Mouse (Mus musculus): ENCODE results near the gene Gm6482. TPM values are rescaled to one million over a fixed set of nuclear protein-coding genes. Genes with fewer than 3 reads are reported as not detected.
"Not testable (repeated sequence)": the region's sequence is repeated elsewhere in the genome, so short reads cannot be mapped to it uniquely, and the experiment has no call there.

The Gm6482 gene
- not detected in 2 replicates for total RNA-seq (2012; rRNA removed)
- not detected for polyA plus RNA-seq (2012; ENCODE audit: insufficient read depth in 1 of 2, insufficient read length in 2 of 2, low read depth in 1 of 2, low replicate concordance in 2 of 2, missing spikeins in 1 of 2)

DNA sequence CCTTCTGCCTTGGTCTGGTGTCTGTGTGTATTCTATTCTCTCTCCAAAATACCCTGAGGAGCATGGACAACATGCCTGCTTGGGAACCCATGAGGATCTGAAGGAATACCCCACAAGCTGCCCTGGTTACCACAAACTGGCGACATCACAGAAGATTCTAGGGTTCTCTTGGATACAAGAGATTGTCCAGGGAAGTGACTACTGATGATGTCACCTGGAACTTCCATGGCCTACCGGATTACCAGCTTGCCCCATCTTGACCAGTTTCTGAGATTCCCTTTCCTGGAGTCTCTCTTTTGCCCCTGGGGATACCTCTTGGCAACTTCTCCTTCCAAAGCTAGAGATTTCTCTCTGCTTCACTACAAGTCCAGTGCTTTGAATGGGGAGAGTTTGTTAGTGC, at the start of gene Gm6482:
Gene Gm6482 (minus strand): TSS at position 101 of the 400 bp plus-strand sequence.
- H3K4me3 ChIP-seq (ENCODE audit: control insufficient read depth in 1 of 2, insufficient read depth in 1 of 2, low read depth in 2 of 2, low read length in 2 of 2); H3K9ac ChIP-seq (ENCODE audit: control insufficient read depth, low read depth, low read length, poor library complexity, severe bottlenecking); DNase-seq (ENCODE audit: low read depth, low spot score); H3K36me3 ChIP-seq (ENCODE audit: control insufficient read depth in 1 of 2, insufficient read depth in 2 of 2, low read length in 2 of 2); H3K79me2 ChIP-seq (ENCODE audit: control insufficient read depth, insufficient read depth, low read length, poor library complexity); H3K27me3 ChIP-seq (ENCODE audit: control insufficient read depth in 1 of 2, insufficient read depth in 2 of 2, low read length in 2 of 2); H3K27ac ChIP-seq (ENCODE audit: control insufficient read depth, low read depth, low read length); H3K4me1 ChIP-seq (ENCODE audit: control insufficient read depth in 1 of 2, insufficient read depth in 2 of 2, low read length in 2 of 2); H3K9me3 ChIP-seq (replicated peaks; ENCODE audit: insufficient read depth, low read length): not testable (repeated sequence)

DNA sequence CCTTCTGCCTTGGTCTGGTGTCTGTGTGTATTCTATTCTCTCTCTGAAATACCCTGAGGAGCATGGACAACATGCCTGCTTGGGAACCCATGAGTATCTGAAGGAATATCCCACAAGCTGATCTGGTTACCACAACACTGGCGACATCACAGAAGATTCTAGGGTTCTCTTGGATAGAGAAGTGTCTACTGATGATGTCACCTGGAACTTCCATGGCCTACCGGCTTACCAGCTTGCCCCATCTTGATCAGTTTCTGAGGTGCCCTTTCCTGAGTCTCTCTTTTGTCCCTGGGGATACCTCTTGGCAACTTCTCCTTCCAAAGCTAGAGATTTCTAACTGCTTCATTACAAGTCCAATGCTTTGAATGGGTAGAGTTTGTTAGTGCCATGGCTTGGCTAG, 45.3 kb upstream of the Gm6482 start, which contains the start of gene Gm7954:
Gene Gm7954 (minus strand): TSS at position 101 of the 400 bp plus-strand sequence.
- DNase-seq (ENCODE audit: low read depth, low spot score); H3K9ac ChIP-seq (ENCODE audit: control insufficient read depth, low read depth, low read length, poor library complexity, severe bottlenecking); H3K27ac ChIP-seq (ENCODE audit: control insufficient read depth, low read depth, low read length); H3K79me2 ChIP-seq (ENCODE audit: control insufficient read depth, insufficient read depth, low read length, poor library complexity); H3K27me3 ChIP-seq (ENCODE audit: control insufficient read depth in 1 of 2, insufficient read depth in 2 of 2, low read length in 2 of 2); H3K9me3 ChIP-seq (replicated peaks; ENCODE audit: insufficient read depth, low read length); H3K4me3 ChIP-seq (ENCODE audit: control insufficient read depth in 1 of 2, insufficient read depth in 1 of 2, low read depth in 2 of 2, low read length in 2 of 2); H3K36me3 ChIP-seq (ENCODE audit: control insufficient read depth in 1 of 2, insufficient read depth in 2 of 2, low read length in 2 of 2); H3K4me1 ChIP-seq (ENCODE audit: control insufficient read depth in 1 of 2, insufficient read depth in 2 of 2, low read length in 2 of 2): not testable (repeated sequence)

DNA sequence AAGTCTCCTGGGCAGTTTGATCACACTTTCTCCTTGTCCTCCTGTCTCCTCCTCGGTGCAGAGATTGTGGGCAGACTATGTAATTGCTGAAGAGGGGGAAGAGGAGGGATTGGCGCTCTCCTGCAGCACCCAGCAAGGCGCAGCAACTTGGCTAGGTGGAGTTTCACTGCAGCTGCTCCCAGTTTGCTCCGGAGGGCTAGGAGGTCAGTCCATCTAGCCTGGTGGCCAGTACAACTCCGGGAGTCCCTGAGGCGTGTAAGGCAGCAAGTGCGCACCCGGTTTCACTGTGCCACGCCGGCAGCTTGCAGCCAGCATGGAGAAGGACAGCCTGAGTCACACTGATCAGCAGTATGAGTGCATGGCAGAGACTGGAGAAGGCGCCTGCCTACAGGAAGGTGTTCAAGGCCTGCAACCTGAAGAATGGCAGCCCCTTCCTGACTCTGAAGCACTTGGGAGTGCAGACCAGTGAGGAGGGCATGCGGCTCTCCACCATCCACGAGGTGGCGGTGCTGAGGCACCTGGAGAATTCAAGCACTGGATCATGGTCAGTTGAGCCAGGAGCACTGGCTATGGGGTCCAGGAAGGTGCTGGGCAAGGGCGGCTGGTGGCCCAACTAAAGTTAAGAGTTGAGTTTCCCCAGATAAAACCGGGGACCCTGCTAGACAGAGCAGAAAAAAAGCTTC, 17.5 kb upstream of the Gm6482 start:
- H3K27me3 ChIP-seq (ENCODE audit: control insufficient read depth in 1 of 2, insufficient read depth in 2 of 2, low read length in 2 of 2); H3K4me1 ChIP-seq (ENCODE audit: control insufficient read depth in 1 of 2, insufficient read depth in 2 of 2, low read length in 2 of 2); H3K79me2 ChIP-seq (ENCODE audit: control insufficient read depth, insufficient read depth, low read length, poor library complexity); H3K27ac ChIP-seq (ENCODE audit: control insufficient read depth, low read depth, low read length); H3K9me3 ChIP-seq (replicated peaks; ENCODE audit: insufficient read depth, low read length); H3K9ac ChIP-seq (ENCODE audit: control insufficient read depth, low read depth, low read length, poor library complexity, severe bottlenecking); H3K4me3 ChIP-seq (ENCODE audit: control insufficient read depth in 1 of 2, insufficient read depth in 1 of 2, low read depth in 2 of 2, low read length in 2 of 2); DNase-seq (ENCODE audit: low read depth, low spot score); H3K36me3 ChIP-seq (ENCODE audit: control insufficient read depth in 1 of 2, insufficient read depth in 2 of 2, low read length in 2 of 2): not testable (repeated sequence)

DNA sequence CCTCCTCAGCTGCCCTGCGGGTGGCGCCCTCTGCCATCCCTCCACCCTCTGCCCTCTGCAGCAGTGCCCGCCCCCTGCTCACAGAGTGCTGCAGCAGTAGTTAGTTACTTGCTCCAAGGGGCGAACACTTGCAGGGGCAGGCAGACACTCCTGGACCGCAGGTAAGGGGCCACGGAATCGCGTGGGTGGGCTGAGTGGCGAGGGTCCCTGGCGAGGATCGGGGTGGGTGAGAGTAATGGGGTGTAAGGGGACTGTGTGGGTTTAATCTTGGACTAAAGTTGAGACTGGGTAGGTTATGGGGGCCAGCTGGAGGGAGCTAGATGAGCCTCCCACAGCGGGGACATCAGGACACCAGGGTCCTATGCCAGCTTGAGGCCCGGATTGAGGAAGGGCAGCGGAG, 16.6 kb upstream of the Gm6482 start:
- DNase-seq (ENCODE audit: low read depth, low spot score); H3K9me3 ChIP-seq (replicated peaks; ENCODE audit: insufficient read depth, low read length); H3K79me2 ChIP-seq (ENCODE audit: control insufficient read depth, insufficient read depth, low read length, poor library complexity); H3K9ac ChIP-seq (ENCODE audit: control insufficient read depth, low read depth, low read length, poor library complexity, severe bottlenecking); H3K36me3 ChIP-seq (ENCODE audit: control insufficient read depth in 1 of 2, insufficient read depth in 2 of 2, low read length in 2 of 2); H3K27me3 ChIP-seq (ENCODE audit: control insufficient read depth in 1 of 2, insufficient read depth in 2 of 2, low read length in 2 of 2); H3K4me3 ChIP-seq (ENCODE audit: control insufficient read depth in 1 of 2, insufficient read depth in 1 of 2, low read depth in 2 of 2, low read length in 2 of 2); H3K4me1 ChIP-seq (ENCODE audit: control insufficient read depth in 1 of 2, insufficient read depth in 2 of 2, low read length in 2 of 2); H3K27ac ChIP-seq (ENCODE audit: control insufficient read depth, low read depth, low read length): not testable (repeated sequence)

DNA sequence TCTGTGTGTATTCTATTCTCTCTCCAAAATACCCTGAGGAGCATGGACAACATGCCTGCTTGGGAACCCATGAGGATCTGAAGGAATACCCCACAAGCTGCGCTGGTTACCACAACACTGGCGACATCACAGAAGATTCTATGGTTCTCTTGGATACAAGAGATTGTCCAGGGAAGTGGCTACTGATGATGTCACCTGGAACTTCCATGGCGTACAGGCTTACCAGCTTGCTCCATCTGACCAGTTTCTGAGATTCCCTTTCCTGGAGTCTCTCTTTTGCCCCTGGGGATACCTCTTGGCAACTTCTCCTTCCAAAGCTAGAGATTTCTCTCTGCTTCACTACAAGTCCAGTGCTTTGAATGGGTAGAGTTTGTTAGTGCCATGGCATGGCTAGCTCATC, 21.8 kb downstream of the Gm6482 start, which contains the start of gene Gm7945:
Gene Gm7945 (minus strand): TSS at position 101 of the 400 bp plus-strand sequence.
- H3K36me3 ChIP-seq (ENCODE audit: control insufficient read depth in 1 of 2, insufficient read depth in 2 of 2, low read length in 2 of 2); H3K27me3 ChIP-seq (ENCODE audit: control insufficient read depth in 1 of 2, insufficient read depth in 2 of 2, low read length in 2 of 2); H3K9me3 ChIP-seq (replicated peaks; ENCODE audit: insufficient read depth, low read length); H3K4me3 ChIP-seq (ENCODE audit: control insufficient read depth in 1 of 2, insufficient read depth in 1 of 2, low read depth in 2 of 2, low read length in 2 of 2); H3K4me1 ChIP-seq (ENCODE audit: control insufficient read depth in 1 of 2, insufficient read depth in 2 of 2, low read length in 2 of 2); H3K79me2 ChIP-seq (ENCODE audit: control insufficient read depth, insufficient read depth, low read length, poor library complexity); H3K27ac ChIP-seq (ENCODE audit: control insufficient read depth, low read depth, low read length); DNase-seq (ENCODE audit: low read depth, low spot score); H3K9ac ChIP-seq (ENCODE audit: control insufficient read depth, low read depth, low read length, poor library complexity, severe bottlenecking): not testable (repeated sequence)

Other genes with a start within 250 kb of the Gm6482 start
- gene Sftpd, start 223.1 kb downstream of the Gm6482 start, total RNA-seq (2012; rRNA removed): not detected in 2 replicates
- not detected for gene Sftpd, start 223.1 kb downstream of the Gm6482 start, polyA plus RNA-seq (2012; ENCODE audit: insufficient read depth in 1 of 2, insufficient read length in 2 of 2, low read depth in 1 of 2, low replicate concordance in 2 of 2, missing spikeins in 1 of 2)
- not detected in 2 replicates for gene Gm2832, start 129.5 kb downstream of the Gm6482 start, total RNA-seq (2012; rRNA removed)
- not detected for gene Gm2832, start 129.5 kb downstream of the Gm6482 start, polyA plus RNA-seq (2012; ENCODE audit: insufficient read depth in 1 of 2, insufficient read length in 2 of 2, low read depth in 1 of 2, low replicate concordance in 2 of 2, missing spikeins in 1 of 2)
- 0.10 and 0.12 TPM in 2 replicates for gene Gm5798, start 59.7 kb downstream of the Gm6482 start, total RNA-seq (2012; rRNA removed)
- under 1 TPM in 1 of 2 experiments, not detected in 1; 0.15 TPM for gene Gm5798, start 59.7 kb downstream of the Gm6482 start, polyA plus RNA-seq (2012; ENCODE audit: insufficient read depth in 1 of 2, insufficient read length in 2 of 2, low read depth in 1 of 2, low replicate concordance in 2 of 2, missing spikeins in 1 of 2)
- not detected in 2 replicates for gene Gm7945, start 21.9 kb downstream of the Gm6482 start, total RNA-seq (2012; rRNA removed)
- not detected for gene Gm7945, start 21.9 kb downstream of the Gm6482 start, polyA plus RNA-seq (2012; ENCODE audit: insufficient read depth in 1 of 2, insufficient read length in 2 of 2, low read depth in 1 of 2, low replicate concordance in 2 of 2, missing spikeins in 1 of 2)
- not detected in 2 replicates for gene Gm7954, start 45.2 kb upstream of the Gm6482 start, total RNA-seq (2012; rRNA removed)
- not detected for gene Gm7954, start 45.2 kb upstream of the Gm6482 start, polyA plus RNA-seq (2012; ENCODE audit: insufficient read depth in 1 of 2, insufficient read length in 2 of 2, low read depth in 1 of 2, low replicate concordance in 2 of 2, missing spikeins in 1 of 2)
- gene Gm3486, start 81.2 kb upstream of the Gm6482 start, total RNA-seq (2012; rRNA removed): not detected in 2 replicates
- not detected for gene Gm3486, start 81.2 kb upstream of the Gm6482 start, polyA plus RNA-seq (2012; ENCODE audit: insufficient read depth in 1 of 2, insufficient read length in 2 of 2, low read depth in 1 of 2, low replicate concordance in 2 of 2, missing spikeins in 1 of 2)
- not detected in 2 replicates for gene Gm7970, start 147.3 kb upstream of the Gm6482 start, total RNA-seq (2012; rRNA removed)
- gene Gm7970, start 147.3 kb upstream of the Gm6482 start, polyA plus RNA-seq (2012; ENCODE audit: insufficient read depth in 1 of 2, insufficient read length in 2 of 2, low read depth in 1 of 2, low replicate concordance in 2 of 2, missing spikeins in 1 of 2): not detected
- gene 1700049E17Rik2, start 164.9 kb upstream of the Gm6482 start, total RNA-seq (2012; rRNA removed): not detected in 2 replicates
- gene 1700049E17Rik2, start 164.9 kb upstream of the Gm6482 start, polyA plus RNA-seq (2012; ENCODE audit: insufficient read depth in 1 of 2, insufficient read length in 2 of 2, low read depth in 1 of 2, low replicate concordance in 2 of 2, missing spikeins in 1 of 2): not detected
- gene Gm3072, start 216.3 kb upstream of the Gm6482 start, total RNA-seq (2012; rRNA removed): not detected in 2 replicates
- not detected for gene Gm3072, start 216.3 kb upstream of the Gm6482 start, polyA plus RNA-seq (2012; ENCODE audit: insufficient read depth in 1 of 2, insufficient read length in 2 of 2, low read depth in 1 of 2, low replicate concordance in 2 of 2, missing spikeins in 1 of 2)
- gene Gm3676, start 238.2 kb upstream of the Gm6482 start, total RNA-seq (2012; rRNA removed): not detected in 2 replicates
- gene Gm3676, start 238.2 kb upstream of the Gm6482 start, polyA plus RNA-seq (2012; ENCODE audit: insufficient read depth in 1 of 2, insufficient read length in 2 of 2, low read depth in 1 of 2, low replicate concordance in 2 of 2, missing spikeins in 1 of 2): not detected

Measured in MEL (cell line).